Mouse (Mus musculus) neural tube, embryonic 11.5 days (tissue): ENCODE data around the gene Palld. TPM values are rescaled to one million over a fixed set of nuclear protein-coding genes. Genes with fewer than 3 reads are reported as not detected.

ENCODE experiments used
- ATAC-seq: fragments of 200-750 bp; cut with Nextera tagmentation; 2 replicates; pipeline ENCODE4 v1.8.0; 2017; ENCODE audit warnings: moderate number of reproducible peaks, mild to moderate bottlenecking, moderate TSS enrichment, moderate library complexity; ENCODE audit not compliant: insufficient read depth, low FRiP score, low TSS enrichment
- DNase-seq: peaks from one replicate; pipeline ENCODE4 v3.0.0-alpha.2; 2015; ENCODE audit warnings: low spot score
- H3K27ac ChIP-seq: fragments of 300-500 bp; sonication (generic); 2 replicates; pipeline ENCODE4 v1.5.1; 2014; ENCODE audit warnings: low read depth, mild to moderate bottlenecking, low read length
- H3K27me3 ChIP-seq: fragments of 300-500 bp; sonication (generic); 2 replicates; pipeline ENCODE4 v1.6.1; 2014; ENCODE audit warnings: mild to moderate bottlenecking, low read length, mixed read lengths; ENCODE audit not compliant: control insufficient read depth, insufficient read depth
- H3K36me3 ChIP-seq: fragments of 300-500 bp; sonication (generic); 2 replicates; pipeline ENCODE4 v1.6.1; 2014; ENCODE audit warnings: mild to moderate bottlenecking, low read length, moderate library complexity, mixed read lengths; ENCODE audit not compliant: control insufficient read depth, insufficient read depth
- H3K4me1 ChIP-seq: fragments of 300-500 bp; sonication (generic); 2 replicates; pipeline ENCODE4 v1.6.1; 2014; ENCODE audit warnings: low read length, mixed read lengths; ENCODE audit not compliant: control insufficient read depth, insufficient read depth
- H3K4me2 ChIP-seq: fragments of 300-500 bp; sonication (generic); 2 replicates; pipeline ENCODE4 v1.6.1; 2014; ENCODE audit warnings: low read depth, mild to moderate bottlenecking, moderate library complexity
- H3K4me3 ChIP-seq: fragments of 300-500 bp; sonication (generic); 2 replicates; pipeline ENCODE4 v1.5.1; 2014; ENCODE audit warnings: low read depth, low read length
- H3K9ac ChIP-seq: fragments of 300-500 bp; sonication (generic); 2 replicates; pipeline ENCODE4 v1.6.1; 2014; ENCODE audit warnings: mild to moderate bottlenecking, low read length
- H3K9me3 ChIP-seq: fragments of 300-500 bp; sonication (generic); 2 replicates; pipeline ENCODE4 v1.6.1; 2016; ENCODE audit warnings: low read length; ENCODE audit not compliant: control insufficient read depth
- WGBS: fragments of 180-500 bp; shearing (Covaris S2); extraction: QIAGEN DNeasy Blood & Tissue Kit; methylation state at CpG from one replicate; pipeline ENCODE4 v1.1.7; 2014; 5-methylcytosine and 5-hydroxymethylcytosine counted together
- polyA plus RNA-seq: library from polyadenylated mRNA; unstranded; fragments of >200 nt; fragmentation: Nextera tagmentation; extraction: Ambion mirVana; gene quantifications from 2 replicates; pipeline ENCODE4 v1.2.1, GENCODE M21; 2014

Gene Palld
- polyA plus RNA-seq, 1 experiment from 2014 or later: 54.7 TPM

- H3K27ac ChIP-seq: no peak overlapping the region
- no peak overlapping the region for H3K9ac ChIP-seq
- H3K36me3 ChIP-seq: no peaks in the 10 kb centered on the region
- 94% methylated on average over 2 of the region's 2 CpGs for WGBS
- H3K27me3 ChIP-seq: no peaks in the 10 kb centered on the region
- ATAC-seq (no peak), DNase-seq (no peak)
- no peak overlapping the region for H3K4me3 ChIP-seq
- H3K9me3 ChIP-seq: no peaks in the 10 kb centered on the region
- no peak overlapping the region for H3K4me2 ChIP-seq
- no peaks in the 10 kb centered on the region for H3K4me1 ChIP-seq
These were observed 98.7 kb downstream of the Palld start for GRCm38 (mm10) chr8:61803764-61804163.

GRCm38 (mm10) chr8:61802840-61803239, 99.7 kb downstream of the Palld start:
- H3K4me2 ChIP-seq: no peak overlapping the region
- H3K27me3 ChIP-seq: no peaks in the 10 kb centered on the region
- DNase-seq (no peak), ATAC-seq (no peak)
- no peaks in the 10 kb centered on the region for H3K9me3 ChIP-seq
- H3K27ac ChIP-seq: no peak overlapping the region
- H3K4me3 ChIP-seq: no peak overlapping the region
- H3K36me3 ChIP-seq: no peaks in the 10 kb centered on the region
- H3K9ac ChIP-seq: no peak overlapping the region
- 86% methylated on average over 2 of the region's 2 CpGs for WGBS
- no peaks in the 10 kb centered on the region for H3K4me1 ChIP-seq

- DNase-seq: no peak
- Histone ChIP-seq H3K4me1 (no peaks in the 10 kb centered on the region), H3K27me3 (no peaks in the 10 kb centered on the region), H3K9ac (no peak overlapping the region), H3K4me2 (no peak overlapping the region), H3K4me3 (no peak overlapping the region), H3K9me3 (no peaks in the 10 kb centered on the region), H3K27ac (no peak overlapping the region), H3K36me3 (no peaks in the 10 kb centered on the region)
- ATAC-seq: no peak
- 71% methylated on average over 1 of the region's 1 CpGs for WGBS
These were observed 105.0 kb downstream of the Palld start for GRCm38 (mm10) chr8:61797391-61797947.

- Histone ChIP-seq H3K4me3 (no peak overlapping the region), H3K27ac (no peak overlapping the region), H3K9ac (no peak overlapping the region), H3K4me1 (no peaks in the 10 kb centered on the region), H3K27me3 (no peaks in the 10 kb centered on the region), H3K36me3 (no peaks in the 10 kb centered on the region), H3K9me3 (no peaks in the 10 kb centered on the region), H3K4me2 (no peak overlapping the region)
- 86% methylated on average over 7 of the region's 7 CpGs for WGBS
- no peak for ATAC-seq
- DNase-seq: no peak
These were observed 105.9 kb downstream of the Palld start for GRCm38 (mm10) chr8:61796537-61797050.

DNA sequence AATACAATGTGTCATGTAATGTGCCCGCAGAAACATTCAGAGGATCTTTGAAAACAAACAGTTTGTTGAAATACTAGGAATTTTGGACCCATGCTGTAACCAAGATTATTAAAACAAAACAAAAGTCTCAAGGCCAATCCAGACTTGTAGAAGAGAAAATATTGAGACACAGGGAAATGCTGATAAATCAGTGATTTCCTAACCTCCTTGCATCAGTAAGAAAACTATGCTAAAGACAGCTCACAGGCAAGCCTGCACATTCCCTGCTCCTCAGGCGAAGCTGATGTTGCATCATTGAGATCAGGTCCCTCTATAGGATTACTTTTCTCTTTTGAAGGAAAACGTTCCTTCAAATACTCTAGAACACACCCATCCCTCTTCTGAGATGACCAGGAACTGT, 112.5 kb downstream of the Palld start:
- no peak overlapping the region for H3K27ac ChIP-seq
- H3K9ac ChIP-seq: no peak overlapping the region
- no peak for ATAC-seq
- no peaks in the 10 kb centered on the region for H3K27me3 ChIP-seq
- 82% methylated on average over 3 of the region's 3 CpGs for WGBS
- no peak overlapping the region for H3K4me2 ChIP-seq
- no peaks in the 10 kb centered on the region for H3K9me3 ChIP-seq
- no peak for DNase-seq
- no peaks in the 10 kb centered on the region for H3K36me3 ChIP-seq
- no peaks in the 10 kb centered on the region for H3K4me1 ChIP-seq
- no peak overlapping the region for H3K4me3 ChIP-seq

- H3K4me1 ChIP-seq: no peaks in the 10 kb centered on the region
- no peak overlapping the region for H3K4me3 ChIP-seq
- no peak for DNase-seq
- no peak overlapping the region for H3K4me2 ChIP-seq
- WGBS: 94% methylated on average over 5 of the region's 5 CpGs
- H3K27ac ChIP-seq: no peak overlapping the region
- no peaks in the 10 kb centered on the region for H3K27me3 ChIP-seq
- no peaks in the 10 kb centered on the region for H3K9me3 ChIP-seq
- no peak overlapping the region for H3K9ac ChIP-seq
- no peak for ATAC-seq
- H3K36me3 ChIP-seq: no peaks in the 10 kb centered on the region
These were observed 113.2 kb downstream of the Palld start for GRCm38 (mm10) chr8:61789289-61789688.

DNA sequence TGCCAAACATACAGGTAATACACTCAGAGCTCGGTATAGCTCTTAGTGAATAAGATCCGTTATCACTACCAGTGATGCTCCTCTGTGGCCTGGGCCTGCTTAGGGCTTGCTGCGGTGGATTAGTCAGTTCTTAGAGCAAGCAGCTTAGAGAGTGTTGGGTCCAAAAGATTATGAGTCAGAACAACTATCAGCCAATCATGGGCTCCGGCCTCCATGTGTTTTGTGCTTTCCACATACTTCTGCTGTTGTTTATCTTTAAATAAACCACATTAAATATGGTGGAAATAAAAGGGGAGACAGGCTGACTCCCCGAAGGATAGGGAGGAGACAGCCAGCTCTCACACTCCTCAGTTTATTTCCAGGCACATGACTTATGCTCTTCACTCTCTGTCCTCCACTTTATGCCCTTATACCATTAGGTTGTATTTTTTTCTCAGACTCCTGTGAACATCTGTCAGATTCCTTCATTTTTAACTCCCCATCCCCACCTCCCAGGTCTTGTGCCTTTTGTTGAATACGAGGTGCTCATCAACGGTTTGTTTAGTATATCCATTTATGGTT, 119.5 kb downstream of the Palld start:
- no peak for DNase-seq
- WGBS: 88% methylated on average over 7 of the region's 7 CpGs

GRCm38 (mm10) chr8:61780652-61781257, 121.7 kb downstream of the Palld start:
- Histone ChIP-seq H3K27me3 (no peaks in the 10 kb centered on the region), H3K4me2 (no peak overlapping the region), H3K4me3 (no peak overlapping the region), H3K27ac (no peak overlapping the region), H3K9me3 (no peaks in the 10 kb centered on the region), H3K36me3 (no peaks in the 10 kb centered on the region), H3K9ac (no peak overlapping the region), H3K4me1 (no peaks in the 10 kb centered on the region)
- DNase-seq (no peak), ATAC-seq (no peak)
- WGBS: 65% methylated on average over 5 of the region's 5 CpGs

More for the DNA sequence above, 119.5 kb downstream of the Palld start:
- H3K9ac ChIP-seq: no peak overlapping the region
- H3K4me3 ChIP-seq: no peak overlapping the region
- H3K9me3 ChIP-seq: no peaks in the 10 kb centered on the region
- no peak for ATAC-seq
- no peaks in the 10 kb centered on the region for H3K36me3 ChIP-seq
- no peak overlapping the region for H3K27ac ChIP-seq
- H3K27me3 ChIP-seq: no peaks in the 10 kb centered on the region
- H3K4me1 ChIP-seq: no peaks in the 10 kb centered on the region
- no peak overlapping the region for H3K4me2 ChIP-seq

DNA sequence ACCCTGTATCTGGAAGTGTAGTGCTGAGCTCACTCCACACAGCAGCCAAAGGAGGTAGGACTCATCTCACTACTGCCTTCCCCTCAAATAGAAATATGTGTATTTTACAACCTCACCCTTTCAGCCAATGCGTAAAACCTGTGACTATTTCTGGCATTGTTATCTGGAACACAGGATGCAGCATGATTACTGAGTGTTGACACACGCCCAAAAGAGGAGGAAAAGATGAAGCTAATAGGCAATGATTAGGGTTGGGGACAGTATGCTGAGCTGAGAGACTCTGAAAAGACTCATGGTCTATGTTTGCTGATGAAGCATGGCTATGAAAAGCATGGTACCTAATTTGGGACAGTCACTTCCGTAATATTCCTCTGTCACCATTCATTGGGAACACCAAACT, 124.3 kb downstream of the Palld start:
- H3K4me3 ChIP-seq: no peak overlapping the region
- H3K9me3 ChIP-seq: no peaks in the 10 kb centered on the region
- no peak for DNase-seq
- no peak overlapping the region for H3K27ac ChIP-seq
- H3K36me3 ChIP-seq: no peaks in the 10 kb centered on the region
- 90% methylated on average over 3 of the region's 3 CpGs for WGBS
- H3K9ac ChIP-seq: no peak overlapping the region
- no peaks in the 10 kb centered on the region for H3K4me1 ChIP-seq
- H3K27me3 ChIP-seq: no peaks in the 10 kb centered on the region
- no peak for ATAC-seq
- H3K4me2 ChIP-seq: no peak overlapping the region
